Mouse (Mus musculus) hindbrain, postnatal 0 days (tissue): Measurements from ENCODE around the gene Ttc5. TPM values are rescaled to one million over a fixed set of nuclear protein-coding genes. Genes with fewer than 3 reads are reported as not detected.
"Not testable (repeated sequence)": the region's sequence is repeated elsewhere in the genome, so short reads cannot be mapped to it uniquely, and the experiment has no call there.

Experiments
- ATAC-seq: fragments of 200-750 bp; cut with Nextera tagmentation; 2 replicates; pipeline ENCODE4 v1.8.0; 2017; ENCODE audit warnings: mild to moderate bottlenecking, moderate TSS enrichment, moderate library complexity
- DNase-seq: peaks from one replicate; pipeline ENCODE4 v3.0.0-alpha.2; 2015; ENCODE audit warnings: low spot score
- H3K27ac ChIP-seq: fragments of 300-500 bp; sonication (generic); 2 replicates; pipeline ENCODE4 v1.5.1; 2014; ENCODE audit warnings: mild to moderate bottlenecking
- H3K27me3 ChIP-seq: fragments of 300-500 bp; sonication (generic); 2 replicates; pipeline ENCODE4 v1.6.1; 2014; ENCODE audit warnings: low read length, mixed read lengths; ENCODE audit not compliant: insufficient read depth
- H3K36me3 ChIP-seq: fragments of 300-500 bp; sonication (generic); 2 replicates; pipeline ENCODE4 v1.6.1; 2014; ENCODE audit warnings: low read length, mixed read lengths; ENCODE audit not compliant: insufficient read depth
- H3K4me1 ChIP-seq: fragments of 300-500 bp; sonication (generic); 2 replicates; pipeline ENCODE4 v1.6.1; 2014; ENCODE audit warnings: antibody characterized with exemption, low read length, mixed read lengths; ENCODE audit not compliant: insufficient read depth
- H3K4me2 ChIP-seq: fragments of 300-500 bp; sonication (generic); 2 replicates; pipeline ENCODE4 v1.6.1; 2014; ENCODE audit warnings: low read depth, mild to moderate bottlenecking, low read length, moderate library complexity, mixed read lengths
- H3K4me3 ChIP-seq: fragments of 300-500 bp; sonication (generic); 2 replicates; pipeline ENCODE4 v1.5.1; 2014; ENCODE audit warnings: low read length
- H3K9ac ChIP-seq: fragments of 300-500 bp; sonication (generic); replicated peaks from 2 replicates; pipeline ENCODE4 v1.6.1; 2014; ENCODE audit warnings: mild to moderate bottlenecking, low read length, moderate library complexity, mixed read lengths
- H3K9me3 ChIP-seq: fragments of 300-500 bp; sonication (generic); 2 replicates; pipeline ENCODE4 v1.6.1; 2016; ENCODE audit warnings: low read length, mixed read lengths
- CTCF ChIP-seq: IDR thresholded peaks from 2 replicates; pipeline ENCODE4 v1.5.1; 2016; ENCODE audit warnings: antibody characterized with exemption, control low read depth, low read depth
- WGBS: fragments of 180-500 bp; shearing (Covaris S2); extraction: QIAGEN DNeasy Blood & Tissue Kit; methylation state at CpG from one replicate; pipeline ENCODE4 v1.1.7; 2014; 5-methylcytosine and 5-hydroxymethylcytosine counted together
- polyA plus RNA-seq: library from polyadenylated mRNA; unstranded; fragments of >200 nt; fragmentation: Nextera tagmentation; extraction: Ambion mirVana; gene quantifications from 2 replicates; pipeline ENCODE4 v1.2.1, GENCODE M21; 2015
- total RNA-seq: library from RNA; depleted of rRNA; stranded (reverse); fragments of >200 nt; gene quantifications from 2 replicates; pipeline ENCODE4 v1.2.3, GENCODE M21; 2014; rRNA removed

Gene Ttc5
- total and polyA plus RNA-seq, 2 experiments from 2014 or later: 90.8 to 95.3 TPM

GRCm38 (mm10) chr14:50740334-50740733, 45.0 kb downstream of the Ttc5 start:
- Histone ChIP-seq H3K36me3 (no peaks in the 10 kb centered on the region), H3K27me3 (no peaks in the 10 kb centered on the region), H3K4me2 (no peak overlapping the region), H3K9me3 (no peaks in the 10 kb centered on the region), H3K4me3 (no peak overlapping the region), H3K9ac (no peak overlapping the region), H3K27ac (no peak overlapping the region), H3K4me1 (no peaks in the 10 kb centered on the region)
- DNase-seq (no peak), ATAC-seq (no peak)
- WGBS: 77% methylated on average over 2 of the region's 2 CpGs
- no peak for TF ChIP-seq CTCF

GRCm38 (mm10) chr14:50722371-50722770, 62.9 kb downstream of the Ttc5 start:
- not testable (repeated sequence) for H3K9me3 ChIP-seq, H3K4me1 ChIP-seq, H3K27ac ChIP-seq, ATAC-seq, H3K9ac ChIP-seq, H3K4me2 ChIP-seq, H3K36me3 ChIP-seq, DNase-seq, H3K27me3 ChIP-seq, H3K4me3 ChIP-seq
- WGBS: 92% methylated on average over 3 of the region's 4 CpGs

GRCm38 (mm10) chr14:50719875-50720274, 65.4 kb downstream of the Ttc5 start:
- not testable (repeated sequence) for H3K9ac ChIP-seq, DNase-seq, ATAC-seq, H3K27ac ChIP-seq, H3K4me2 ChIP-seq, H3K4me1 ChIP-seq, H3K4me3 ChIP-seq, H3K27me3 ChIP-seq, H3K9me3 ChIP-seq, H3K36me3 ChIP-seq
- 92% methylated on average over 15 of the region's 15 CpGs for WGBS

Other genes with a start within 250 kb of the Ttc5 start
- not detected in 2 replicates for gene Olfr744, start 170.6 kb downstream of the Ttc5 start, total RNA-seq
- gene Olfr744, start 170.6 kb downstream of the Ttc5 start, polyA plus RNA-seq: not detected in 2 replicates
- not detected in 2 replicates for gene Olfr745, start 146.1 kb downstream of the Ttc5 start, total RNA-seq
- not detected in 2 replicates for gene Olfr745, start 146.1 kb downstream of the Ttc5 start, polyA plus RNA-seq
- gene Olfr746, start 138.4 kb downstream of the Ttc5 start, total RNA-seq: not detected in 2 replicates
- gene Olfr746, start 138.4 kb downstream of the Ttc5 start, polyA plus RNA-seq: not detected in 2 replicates
- not detected in 2 replicates for gene Olfr747, start 92.3 kb downstream of the Ttc5 start, total RNA-seq
- gene Olfr747, start 92.3 kb downstream of the Ttc5 start, polyA plus RNA-seq: not detected in 2 replicates
- not detected in 2 replicates for gene Olfr748, start 78.1 kb downstream of the Ttc5 start, total RNA-seq
- not detected in 2 replicates for gene Olfr748, start 78.1 kb downstream of the Ttc5 start, polyA plus RNA-seq
- gene Olfr749, start 40.4 kb downstream of the Ttc5 start, total RNA-seq: not detected in 2 replicates
- not detected in 2 replicates for gene Olfr749, start 40.4 kb downstream of the Ttc5 start, polyA plus RNA-seq
- not detected in 2 replicates for gene Ccnb1ip1, start 22.2 kb upstream of the Ttc5 start, total RNA-seq
- 0.09 and 0.15 TPM in 2 replicates for gene Ccnb1ip1, start 22.2 kb upstream of the Ttc5 start, polyA plus RNA-seq
- 19.7 and 21.1 TPM in 2 replicates for gene Parp2, start 22.3 kb upstream of the Ttc5 start, total RNA-seq
- 36.2 and 36.6 TPM in 2 replicates for gene Parp2, start 22.3 kb upstream of the Ttc5 start, polyA plus RNA-seq
- 4.3 and 5.6 TPM in 2 replicates for gene Tep1, start 85.0 kb upstream of the Ttc5 start, total RNA-seq
- 3.4 and 3.5 TPM in 2 replicates for gene Tep1, start 85.0 kb upstream of the Ttc5 start, polyA plus RNA-seq
- gene Klhl33, start 112.0 kb upstream of the Ttc5 start, total RNA-seq: 2.4 and 3.7 TPM in 2 replicates
- gene Klhl33, start 112.0 kb upstream of the Ttc5 start, polyA plus RNA-seq: 2.9 and 4.0 TPM in 2 replicates
- gene Osgep, start 139.4 kb upstream of the Ttc5 start, total RNA-seq: 71.4 and 80.9 TPM in 2 replicates
- 72.4 and 82.7 TPM in 2 replicates for gene Osgep, start 139.4 kb upstream of the Ttc5 start, polyA plus RNA-seq
- 68.6 and 70.2 TPM in 2 replicates for gene Apex1, start 139.4 kb upstream of the Ttc5 start, total RNA-seq
- gene Apex1, start 139.4 kb upstream of the Ttc5 start, polyA plus RNA-seq: 145 and 156 TPM in 2 replicates
- 53.3 and 69.1 TPM in 2 replicates for gene Pip4p1, start 145.3 kb upstream of the Ttc5 start, total RNA-seq
- 102 and 103 TPM in 2 replicates for gene Pip4p1, start 145.3 kb upstream of the Ttc5 start, polyA plus RNA-seq
- 16.7 and 19.1 TPM in 2 replicates for gene Pnp, start 145.6 kb upstream of the Ttc5 start, total RNA-seq
- 17.5 and 18.2 TPM in 2 replicates for gene Pnp, start 145.6 kb upstream of the Ttc5 start, polyA plus RNA-seq
- 0.47 and 16.3 TPM in 2 replicates for gene Gm49342, start 159.0 kb upstream of the Ttc5 start, total RNA-seq
- not detected in 2 replicates for gene Gm49342, start 159.0 kb upstream of the Ttc5 start, polyA plus RNA-seq
- gene Pnp2, start 170.5 kb upstream of the Ttc5 start, total RNA-seq: 1.2 TPM in 1 of 2 replicates, not detected in the other
- gene Pnp2, start 170.5 kb upstream of the Ttc5 start, polyA plus RNA-seq: 1.2 and 1.3 TPM in 2 replicates
- gene Rnase10, start 222.2 kb upstream of the Ttc5 start, total RNA-seq: 0.21 TPM in 1 of 2 replicates, not detected in the other
- gene Rnase10, start 222.2 kb upstream of the Ttc5 start, polyA plus RNA-seq: not detected in 2 replicates